Mouse (Mus musculus): ENCODE results near the gene Sstr2. TPM values are rescaled to one million over a fixed set of nuclear protein-coding genes. Genes with fewer than 3 reads are reported as not detected.

The Sstr2 gene
- polyA plus RNA-seq, 1 experiment: 1.3 TPM

- Histone ChIP-seq H3K4me3 (ENCODE audit: control insufficient read depth, low read depth, low read length) (no peak overlapping the region), H3K4me1 (ENCODE audit: control insufficient read depth, insufficient read depth, low read length) (peaks cover 15% of the 10 kb centered on the region), H3K27ac (ENCODE audit: control insufficient read depth, insufficient read depth, low read depth, low read length) (no peak overlapping the region), H3K27me3 (ENCODE audit: control insufficient read depth, insufficient read depth, low read length) (no peaks in the 10 kb centered on the region; the same call in 1 of the 2 replicates), H3K36me3 (ENCODE audit: control insufficient read depth, insufficient read depth, low read length) (no peaks in the 10 kb centered on the region)
- TF ChIP-seq POLR2A (IDR thresholded peaks at IDR 0.05; ENCODE audit: control insufficient read depth, low read depth, low read length) (no peak), CTCF (IDR thresholded peaks at IDR 0.05; ENCODE audit: control insufficient read depth, insufficient read depth, insufficient replicate concordance, low read depth, low read length) (no peak)
Measured at GRCm38 (mm10) chr11:113621001-113621400, 1.9 kb downstream of the Sstr2 start.

GRCm38 (mm10) chr11:113622028-113622427, 2.9 kb downstream of the Sstr2 start:
- no peak for TF ChIP-seq CTCF (IDR thresholded peaks at IDR 0.05; ENCODE audit: control insufficient read depth, insufficient read depth, insufficient replicate concordance, low read depth, low read length)
- H3K36me3 ChIP-seq (ENCODE audit: control insufficient read depth, insufficient read depth, low read length): no peaks in the 10 kb centered on the region
- H3K27me3 ChIP-seq (ENCODE audit: control insufficient read depth, insufficient read depth, low read length): no peaks in the 10 kb centered on the region; the same call in 1 of the 2 replicates
- no peak overlapping the region for H3K4me3 ChIP-seq (ENCODE audit: control insufficient read depth, low read depth, low read length)
- peaks cover 15% of the 10 kb centered on the region for H3K4me1 ChIP-seq (ENCODE audit: control insufficient read depth, insufficient read depth, low read length)
- H3K27ac ChIP-seq (ENCODE audit: control insufficient read depth, insufficient read depth, low read depth, low read length): no peak overlapping the region

GRCm38 (mm10) chr11:113625437-113625836, 6.3 kb downstream of the Sstr2 start:
- no peaks in the 10 kb centered on the region for H3K36me3 ChIP-seq (ENCODE audit: control insufficient read depth, insufficient read depth, low read length)
- no peaks in the 10 kb centered on the region for H3K27me3 ChIP-seq (ENCODE audit: control insufficient read depth, insufficient read depth, low read length)
- no peak for TF ChIP-seq CTCF (IDR thresholded peaks at IDR 0.05; ENCODE audit: control insufficient read depth, insufficient read depth, insufficient replicate concordance, low read depth, low read length)
- no peak for TF ChIP-seq POLR2A (IDR thresholded peaks at IDR 0.05; ENCODE audit: control insufficient read depth, low read depth, low read length)
- no peak overlapping the region for H3K4me3 ChIP-seq (ENCODE audit: control insufficient read depth, low read depth, low read length)
- no peak overlapping the region for H3K27ac ChIP-seq (ENCODE audit: control insufficient read depth, insufficient read depth, low read depth, low read length)
- no peaks in the 10 kb centered on the region for H3K4me1 ChIP-seq (ENCODE audit: control insufficient read depth, insufficient read depth, low read length)

- no peak overlapping the region for H3K27ac ChIP-seq (ENCODE audit: control insufficient read depth, insufficient read depth, low read depth, low read length)
- no peaks in the 10 kb centered on the region for H3K4me1 ChIP-seq (ENCODE audit: control insufficient read depth, insufficient read depth, low read length)
- H3K4me3 ChIP-seq (ENCODE audit: control insufficient read depth, low read depth, low read length): no peak overlapping the region
- no peaks in the 10 kb centered on the region for H3K36me3 ChIP-seq (ENCODE audit: control insufficient read depth, insufficient read depth, low read length)
- no peak for TF ChIP-seq CTCF (IDR thresholded peaks at IDR 0.05; ENCODE audit: control insufficient read depth, insufficient read depth, insufficient replicate concordance, low read depth, low read length)
- no peak for TF ChIP-seq POLR2A (IDR thresholded peaks at IDR 0.05; ENCODE audit: control insufficient read depth, low read depth, low read length)
- H3K27me3 ChIP-seq (ENCODE audit: control insufficient read depth, insufficient read depth, low read length): no peaks in the 10 kb centered on the region
Measured at GRCm38 (mm10) chr11:113627785-113628184, 8.6 kb downstream of the Sstr2 start.

- H3K4me1 ChIP-seq (ENCODE audit: control insufficient read depth, insufficient read depth, low read length): no peaks in the 10 kb centered on the region
- no peak overlapping the region for H3K27ac ChIP-seq (ENCODE audit: control insufficient read depth, insufficient read depth, low read depth, low read length)
- H3K36me3 ChIP-seq (ENCODE audit: control insufficient read depth, insufficient read depth, low read length): no peaks in the 10 kb centered on the region
- H3K27me3 ChIP-seq (ENCODE audit: control insufficient read depth, insufficient read depth, low read length): no peaks in the 10 kb centered on the region
- no peak overlapping the region for H3K4me3 ChIP-seq (ENCODE audit: control insufficient read depth, low read depth, low read length)
- no peak for TF ChIP-seq CTCF (IDR thresholded peaks at IDR 0.05; ENCODE audit: control insufficient read depth, insufficient read depth, insufficient replicate concordance, low read depth, low read length)
- TF ChIP-seq POLR2A (IDR thresholded peaks at IDR 0.05; ENCODE audit: control insufficient read depth, low read depth, low read length): no peak
Measured at GRCm38 (mm10) chr11:113630642-113631041, 11.5 kb downstream of the Sstr2 start.

GRCm38 (mm10) chr11:113631302-113631701, 12.2 kb downstream of the Sstr2 start:
- Histone ChIP-seq H3K4me3 (ENCODE audit: control insufficient read depth, low read depth, low read length) (no peak overlapping the region), H3K27me3 (ENCODE audit: control insufficient read depth, insufficient read depth, low read length) (no peaks in the 10 kb centered on the region), H3K4me1 (ENCODE audit: control insufficient read depth, insufficient read depth, low read length) (no peaks in the 10 kb centered on the region), H3K27ac (ENCODE audit: control insufficient read depth, insufficient read depth, low read depth, low read length) (no peak overlapping the region), H3K36me3 (ENCODE audit: control insufficient read depth, insufficient read depth, low read length) (no peaks in the 10 kb centered on the region)
- TF ChIP-seq CTCF (IDR thresholded peaks at IDR 0.05; ENCODE audit: control insufficient read depth, insufficient read depth, insufficient replicate concordance, low read depth, low read length) (no peak), POLR2A (IDR thresholded peaks at IDR 0.05; ENCODE audit: control insufficient read depth, low read depth, low read length) (no peak)

- no peak for TF ChIP-seq POLR2A (IDR thresholded peaks at IDR 0.05; ENCODE audit: control insufficient read depth, low read depth, low read length)
- no peak for TF ChIP-seq CTCF (IDR thresholded peaks at IDR 0.05; ENCODE audit: control insufficient read depth, insufficient read depth, insufficient replicate concordance, low read depth, low read length)
- Histone ChIP-seq H3K36me3 (ENCODE audit: control insufficient read depth, insufficient read depth, low read length) (no peaks in the 10 kb centered on the region), H3K27me3 (ENCODE audit: control insufficient read depth, insufficient read depth, low read length) (no peaks in the 10 kb centered on the region)
Measured at GRCm38 (mm10) chr11:113631862-113632261, 12.7 kb downstream of the Sstr2 start.

GRCm38 (mm10) chr11:113632303-113632702, 13.2 kb downstream of the Sstr2 start:
- Histone ChIP-seq H3K36me3 (ENCODE audit: control insufficient read depth, insufficient read depth, low read length) (no peaks in the 10 kb centered on the region), H3K27ac (ENCODE audit: control insufficient read depth, insufficient read depth, low read depth, low read length) (no peak overlapping the region), H3K4me3 (ENCODE audit: control insufficient read depth, low read depth, low read length) (no peak overlapping the region), H3K27me3 (ENCODE audit: control insufficient read depth, insufficient read depth, low read length) (no peaks in the 10 kb centered on the region), H3K4me1 (ENCODE audit: control insufficient read depth, insufficient read depth, low read length) (no peaks in the 10 kb centered on the region)
- no peak for TF ChIP-seq POLR2A (IDR thresholded peaks at IDR 0.05; ENCODE audit: control insufficient read depth, low read depth, low read length)

More at GRCm38 (mm10) chr11:113631862-113632261, 12.7 kb downstream of the Sstr2 start:
- Histone ChIP-seq H3K27ac (ENCODE audit: control insufficient read depth, insufficient read depth, low read depth, low read length) (no peak overlapping the region), H3K4me1 (ENCODE audit: control insufficient read depth, insufficient read depth, low read length) (no peaks in the 10 kb centered on the region), H3K4me3 (ENCODE audit: control insufficient read depth, low read depth, low read length) (no peak overlapping the region)

Data from testis, adult 2 months (tissue).